Mouse (Mus musculus) CH12.LX (cell line): ENCODE measurements around the gene Pak4.

ENCODE experiments used
- HCFC1 ChIP-seq: IDR thresholded peaks from 2 replicates; pipeline ENCODE4 v1.6.1; 2012; ENCODE audit warnings: low read depth, mild to moderate bottlenecking, inconsistent platforms, low read length, improper control_type of control experiment
- JUN ChIP-seq: IDR thresholded peaks from 2 replicates; pipeline ENCODE4 v1.6.1; 2011; ENCODE audit warnings: low read depth, mild to moderate bottlenecking, low read length, improper control_type of control experiment, moderate library complexity; ENCODE audit not compliant: insufficient read depth

DNA sequence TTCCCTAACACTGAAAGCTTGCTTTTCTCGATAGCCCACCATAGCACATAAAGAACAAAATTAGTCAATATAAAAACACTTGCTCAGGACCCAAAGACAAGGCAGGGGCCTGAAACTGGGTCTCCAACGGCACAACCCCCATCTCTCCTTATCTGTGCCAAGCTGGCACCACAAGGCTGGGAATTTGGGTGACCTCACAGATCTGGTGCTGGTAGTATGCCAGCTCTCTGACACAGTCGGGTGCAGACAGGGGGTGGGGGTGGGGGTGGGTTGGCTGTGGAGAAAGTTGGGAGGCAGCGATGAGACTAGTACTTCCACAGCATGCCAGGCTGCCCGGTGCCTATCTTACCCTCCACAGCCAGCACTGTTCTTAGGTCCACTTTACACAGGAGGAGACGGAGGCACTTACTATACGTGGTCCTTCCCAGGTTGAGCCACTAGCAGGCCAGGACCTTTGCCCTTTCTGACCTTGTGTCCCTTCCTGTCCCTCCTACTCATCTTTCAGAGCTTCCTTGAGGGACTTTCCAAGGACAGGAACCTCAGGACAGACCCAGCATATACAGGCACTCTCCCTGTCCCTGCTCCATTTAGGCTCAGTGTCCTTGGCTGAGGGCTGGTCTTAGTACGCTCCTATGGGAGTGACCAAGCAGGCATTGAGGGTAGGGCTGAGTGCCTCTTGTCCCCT lies 2.1 kb downstream of the Pak4 start:
- TF ChIP-seq HCFC1 = no peak
- no peak for TF ChIP-seq JUN
